Comparison of ENCODE assay signal across 8 mouse cellular contexts in the genomic region with DNA sequence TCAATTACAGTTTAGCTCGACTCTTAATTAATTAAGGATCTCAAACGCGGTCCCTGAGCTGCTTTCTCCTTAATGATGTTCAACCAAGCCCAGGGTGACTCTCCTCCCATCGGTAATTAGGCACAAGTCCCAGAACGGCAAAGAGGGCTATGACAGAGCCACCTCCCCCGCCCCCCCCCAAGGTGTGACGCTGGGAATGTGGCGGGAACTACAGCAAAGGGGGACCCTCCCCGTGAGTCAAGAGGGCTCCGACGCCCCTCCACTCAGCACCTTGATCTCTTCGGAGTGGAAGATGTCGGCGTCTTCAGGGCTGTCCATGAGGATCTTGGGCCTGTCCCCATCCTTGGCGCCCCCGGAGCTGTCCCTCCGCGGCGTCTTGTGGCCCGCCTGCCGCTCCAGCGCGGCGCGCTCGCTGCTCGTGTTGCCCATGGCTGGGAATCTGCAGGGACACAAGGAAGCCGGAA. TPM values are rescaled to one million over a fixed set of nuclear protein-coding genes. Genes with fewer than 3 reads are reported as not detected.
A peak's percentile ranks its signal among the peaks of the same experiment; 100 is the strongest.
DNase-seq lines count a peak whose midpoint lies in the region; ATAC-seq and TF ChIP-seq lines count a peak whose summit lies in the region.

No protein-coding gene starts in this region.

- WGBS in kidney, embryonic 15.5 days, result 0% methylated on average over 28 of the region's 28 CpGs
- WGBS in intestine, embryonic 15.5 days, result under 1% methylated on average over 27 of the region's 28 CpGs
- 0% methylated on average over 28 of the region's 28 CpGs for WGBS in midbrain, embryonic 16.5 days

- H3K27ac ChIP-seq in kidney, embryonic 15.5 days, result peak overlapping the region; percentile 96
- H3K27ac ChIP-seq in cortical plate, adult 2 months (ENCODE audit: insufficient read depth, low read length), result no peak overlapping the region
- peak overlapping the region; percentile 69 for H3K27ac ChIP-seq in intestine, embryonic 15.5 days
- H3K27ac ChIP-seq in midbrain, embryonic 16.5 days (ENCODE audit: low read length), result peak overlapping the region; percentile 60

- no peaks in the 10 kb centered on the region for H3K27me3 ChIP-seq in kidney, embryonic 15.5 days
- H3K27me3 ChIP-seq in intestine, embryonic 15.5 days (replicated peaks), result no peaks in the 10 kb centered on the region
- no peaks in the 10 kb centered on the region for H3K27me3 ChIP-seq in midbrain, embryonic 16.5 days (ENCODE audit: control insufficient read depth, insufficient read depth, low read depth, low read length)

- peak; percentile 72 for ATAC-seq in kidney, embryonic 15.5 days (replicated peaks; ENCODE audit: low FRiP score)
- peak; percentile 66 for ATAC-seq in intestine, embryonic 15.5 days
- peak; percentile 72 for ATAC-seq in midbrain, embryonic 16.5 days

- H3K36me3 ChIP-seq in kidney, embryonic 15.5 days, result peaks cover 38% of the 10 kb centered on the region
- H3K36me3 ChIP-seq in intestine, embryonic 15.5 days, result peaks cover 19% of the 10 kb centered on the region
- H3K36me3 ChIP-seq in midbrain, embryonic 16.5 days (ENCODE audit: control insufficient read depth, insufficient read depth, low read length), result peaks cover 24% of the 10 kb centered on the region

- peaks cover 38% of the 10 kb centered on the region for H3K4me1 ChIP-seq in kidney, embryonic 15.5 days
- no peaks in the 10 kb centered on the region for H3K4me1 ChIP-seq in cortical plate, adult 2 months (ENCODE audit: control insufficient read depth, insufficient read depth, low read length)
- H3K4me1 ChIP-seq in intestine, embryonic 15.5 days (replicated peaks), result peaks cover 24% of the 10 kb centered on the region
- peaks cover 11% of the 10 kb centered on the region for H3K4me1 ChIP-seq in midbrain, embryonic 16.5 days (ENCODE audit: control insufficient read depth, insufficient read depth, low read length)

- no peak for TF ChIP-seq POLR2A in cortical plate, adult 2 months (IDR thresholded peaks at IDR 0.05; ENCODE audit: extremely low read depth, insufficient read depth, low read length)

- H3K4me2 ChIP-seq in kidney, embryonic 15.5 days, result peak overlapping the region; percentile 88
- H3K4me2 ChIP-seq in intestine, embryonic 15.5 days (replicated peaks), result peak overlapping the region; percentile 85
- peak overlapping the region; percentile 81 for H3K4me2 ChIP-seq in midbrain, embryonic 16.5 days (ENCODE audit: low read length)

- no peaks in the 10 kb centered on the region for H3K9me3 ChIP-seq in kidney, embryonic 15.5 days (replicated peaks)
- H3K9me3 ChIP-seq in intestine, embryonic 15.5 days, result no peaks in the 10 kb centered on the region
- H3K9me3 ChIP-seq in midbrain, embryonic 16.5 days (replicated peaks; ENCODE audit: control insufficient read depth, low read length, poor library complexity, severe bottlenecking), result no peaks in the 10 kb centered on the region

- H3K4me3 ChIP-seq in kidney, embryonic 15.5 days (replicated peaks), result peak overlapping the region; percentile 93
- H3K4me3 ChIP-seq in cortical plate, adult 2 months (ENCODE audit: insufficient read depth, low read length), result peak overlapping the region; percentile 31
- peak overlapping the region; percentile 58 for H3K4me3 ChIP-seq in intestine, embryonic 15.5 days (replicated peaks)
- peak overlapping the region; percentile 75 for H3K4me3 ChIP-seq in midbrain, embryonic 16.5 days (ENCODE audit: low read depth, low read length)

- TF ChIP-seq CTCF in cortical plate, adult 2 months (IDR thresholded peaks at IDR 0.05; ENCODE audit: extremely low read depth, insufficient read depth, low read length), result no peak

- no peak for DNase-seq in kidney, adult 11 months
- DNase-seq in cerebellum, postnatal 36 days, result no peak
- DNase-seq in left cerebral cortex, postnatal 4 days, result no peak
- no peak for DNase-seq in left cerebral cortex, postnatal 14 days (ENCODE audit: low spot score in 2 of 2)

- intact Hi-C loops in left cerebral cortex, postnatal 4 days (cut with DNase I), result no loop called here
- intact Hi-C loops in left cerebral cortex, postnatal 14 days (cut with DNase I), result no loop called here

- H3K9ac ChIP-seq in kidney, embryonic 15.5 days, result peak overlapping the region; percentile 86
- peak overlapping the region; percentile 66 for H3K9ac ChIP-seq in intestine, embryonic 15.5 days
- peak overlapping the region; percentile 75 for H3K9ac ChIP-seq in midbrain, embryonic 16.5 days (ENCODE audit: low read depth, low read length)

RNA-seq across cellular contexts. Expression of gene Prkab1, which starts 0.5 kb away (rescaled TPM):
- 74.6 and 85.1 TPM in 2 replicates for polyA plus RNA-seq in kidney, embryonic 15.5 days (2015; fragmentation: Nextera tagmentation; extraction: Ambion mirVana)
- 32.7 and 39.9 TPM in 2 replicates for polyA plus RNA-seq in cortical plate, adult 2 months (2012; rRNA removed)
- polyA plus RNA-seq in intestine, embryonic 15.5 days (2015; fragmentation: Nextera tagmentation; extraction: Ambion mirVana), result 68.4 and 69.9 TPM in 2 replicates
- 48.4 and 50.0 TPM in 2 replicates for polyA plus RNA-seq in midbrain, embryonic 16.5 days (2015; fragmentation: Nextera tagmentation; extraction: Ambion mirVana)
- total RNA-seq in left cerebral cortex, postnatal 4 days (2021), result 10 to 100 TPM; 33.3 to 38.9 TPM
- 10 to 100 TPM; 25.6 to 26.2 TPM for total RNA-seq in left cerebral cortex, postnatal 14 days (2021)

RNA-seq across cellular contexts. Expression of gene Tmem233, which starts 59.2 kb away (rescaled TPM):
- not detected in 2 replicates for polyA plus RNA-seq in kidney, embryonic 15.5 days (2015; fragmentation: Nextera tagmentation; extraction: Ambion mirVana)
- not detected in 2 replicates for polyA plus RNA-seq in cortical plate, adult 2 months (2012; rRNA removed)
- polyA plus RNA-seq in intestine, embryonic 15.5 days (2015; fragmentation: Nextera tagmentation; extraction: Ambion mirVana), result not detected in 2 replicates
- polyA plus RNA-seq in midbrain, embryonic 16.5 days (2015; fragmentation: Nextera tagmentation; extraction: Ambion mirVana), result not detected in 2 replicates
- not detected for total RNA-seq in left cerebral cortex, postnatal 4 days (2021)
- not detected for total RNA-seq in left cerebral cortex, postnatal 14 days (2021)

Comparison
In these comparisons a context has a peak if more than half of its experiments do, and no peak if none do; other contexts are left out.
1. H3K4me3 ChIP-seq: peak in every context shown above with its lines; median percentile 93 in kidney, embryonic 15.5 days; 75 in midbrain, embryonic 16.5 days; 58 in intestine, embryonic 15.5 days; 31 in cortical plate, adult 2 months.